Mouse (Mus musculus) right cerebral cortex, adult 18-20 months (tissue): ENCODE measurements around the gene Rnf10.
A peak's percentile ranks its signal among the peaks of the same experiment; 100 is the strongest.

Source experiments
- DNase-seq: peaks from one replicate; pipeline ENCODE4 v3.0.0; 2022; ENCODE audit warnings: mixed read lengths

Gene Rnf10

DNA sequence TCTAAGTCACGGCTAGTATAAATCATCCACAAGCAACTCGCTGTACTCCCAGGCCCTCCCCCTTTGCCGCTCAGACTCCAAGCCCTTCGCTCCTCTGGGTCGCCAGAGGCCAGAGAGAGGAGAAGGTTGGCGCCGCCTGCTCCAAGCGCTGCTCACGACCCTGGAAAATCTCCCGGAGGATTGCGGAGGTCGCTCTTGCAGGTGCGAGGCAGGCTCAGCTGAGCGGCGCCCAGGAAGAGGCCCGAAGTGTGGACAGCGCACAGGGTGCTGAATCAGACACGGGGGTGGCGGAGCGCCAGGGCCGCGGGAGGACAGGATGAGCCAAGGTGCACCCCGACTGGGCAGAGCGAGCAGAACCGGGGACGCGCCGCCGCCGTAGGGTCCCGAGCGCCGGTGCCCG is 79.5 kb downstream of the Rnf10 start:
- peak; percentile 69 for DNase-seq

DNA sequence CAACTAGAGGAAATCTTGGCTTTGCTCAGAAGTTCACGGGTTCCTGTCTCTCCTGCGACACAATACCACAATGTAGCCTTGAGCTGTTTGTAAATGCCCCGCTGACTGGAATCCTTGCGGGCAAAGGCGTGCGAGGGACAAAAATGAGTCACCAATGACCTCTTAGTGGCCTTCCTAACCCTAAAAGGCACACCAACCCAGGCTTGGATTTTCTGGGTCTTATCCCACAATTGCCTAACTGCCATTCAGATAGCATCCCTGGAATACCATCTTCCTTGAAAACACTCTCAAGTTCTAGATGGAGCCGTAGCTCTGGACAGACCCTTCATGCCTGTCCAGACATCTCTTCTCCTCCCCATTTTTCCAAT is 79.9 kb downstream of the Rnf10 start:
- DNase-seq: no peak

GRCm38 (mm10) chr5:115191880-115192827 is 80.5 kb downstream of the Rnf10 start:
- no peak for DNase-seq
